Mouse (Mus musculus): Measurements from ENCODE around the gene Stk11.

Stk11 gene

GRCm38 (mm10) chr10:80131316-80131951 lies 15.8 kb downstream of the Stk11 start:
- no peak for DNase-seq (ENCODE audit: low spot score)

GRCm38 (mm10) chr10:80131952-80132350 lies 16.3 kb downstream of the Stk11 start:
- no peak for DNase-seq (ENCODE audit: low spot score)

- peak; percentile 11 for DNase-seq (ENCODE audit: low spot score)
Observed at GRCm38 (mm10) chr10:80133226-80133849, 17.7 kb downstream of the Stk11 start.

- no peak for DNase-seq (ENCODE audit: low spot score)
Observed at GRCm38 (mm10) chr10:80134421-80134820, 18.8 kb downstream of the Stk11 start.

GRCm38 (mm10) chr10:80135161-80135560 lies 19.6 kb downstream of the Stk11 start:
- no peak for DNase-seq (ENCODE audit: low spot score)

GRCm38 (mm10) chr10:80135641-80136040 lies 20.0 kb downstream of the Stk11 start:
- no peak for DNase-seq (ENCODE audit: low spot score)

- DNase-seq (ENCODE audit: low spot score), result no peak
Observed at GRCm38 (mm10) chr10:80136179-80136951, 20.8 kb downstream of the Stk11 start.

GRCm38 (mm10) chr10:80136952-80137625 lies 21.5 kb downstream of the Stk11 start:
- DNase-seq (ENCODE audit: low spot score), result peak; percentile 38

GRCm38 (mm10) chr10:80137626-80138552 lies 22.3 kb downstream of the Stk11 start:
- DNase-seq (ENCODE audit: low spot score), result peak; percentile 48

GRCm38 (mm10) chr10:80138553-80139438 lies 23.2 kb downstream of the Stk11 start, which contains the start of gene Atp5d:
Gene Atp5d (plus strand): TSS chr10:80138632.
- DNase-seq (ENCODE audit: low spot score), result peak; percentile 58

- DNase-seq (ENCODE audit: low spot score), result peak; percentile 16
Observed at GRCm38 (mm10) chr10:80139439-80139775, 23.8 kb downstream of the Stk11 start.

GRCm38 (mm10) chr10:80139975-80140665 lies 24.5 kb downstream of the Stk11 start:
- DNase-seq (ENCODE audit: low spot score), result no peak

- DNase-seq (ENCODE audit: low spot score), result no peak
Observed at GRCm38 (mm10) chr10:80140666-80141035, 25.0 kb downstream of the Stk11 start, which contains the start of gene Cbarp. Gene Cbarp (minus strand): TSS chr10:80140835.

GRCm38 (mm10) chr10:80141243-80141642 lies 25.6 kb downstream of the Stk11 start:
- peak; percentile 96 for DNase-seq (ENCODE audit: low spot score)

- DNase-seq (ENCODE audit: low spot score), result peak; percentile 97
Observed at GRCm38 (mm10) chr10:80141786-80142529, 26.4 kb downstream of the Stk11 start.

GRCm38 (mm10) chr10:80142530-80142925 lies 26.9 kb downstream of the Stk11 start:
- DNase-seq (ENCODE audit: low spot score), result no peak

GRCm38 (mm10) chr10:80143664-80144063 lies 28.1 kb downstream of the Stk11 start:
- DNase-seq (ENCODE audit: low spot score), result no peak

GRCm38 (mm10) chr10:80144159-80144558 lies 28.6 kb downstream of the Stk11 start:
- DNase-seq (ENCODE audit: low spot score), result no peak

Measured in urinary bladder, postnatal 14 days (tissue).